Mouse (Mus musculus) embryonic fibroblast, embryonic 13.5 days (primary cell): Measurements from ENCODE around the gene Cacna2d3. TPM values are rescaled to one million over a fixed set of nuclear protein-coding genes. Genes with fewer than 3 reads are reported as not detected.

ENCODE experiments used
- H3K27ac ChIP-seq: 2 replicates; pipeline ENCODE4 v1.5.1; 2012; ENCODE audit warnings: low read length, control low read depth, inconsistent platforms; ENCODE audit not compliant: insufficient read depth
- H3K4me1 ChIP-seq: 2 replicates; pipeline ENCODE4 v1.6.1; 2011; ENCODE audit warnings: low read length; ENCODE audit not compliant: control insufficient read depth, insufficient read depth
- H3K4me3 ChIP-seq: 2 replicates; pipeline ENCODE4 v1.5.1; 2011; ENCODE audit warnings: mild to moderate bottlenecking, control low read depth, low read length; ENCODE audit not compliant: insufficient read depth
- CTCF ChIP-seq: IDR thresholded peaks from 2 replicates; pipeline ENCODE4 v1.5.1; 2011; ENCODE audit warnings: mild to moderate bottlenecking, control low read depth, low read length, moderate library complexity, borderline replicate concordance; ENCODE audit not compliant: insufficient read depth
- POLR2A ChIP-seq: IDR thresholded peaks from 2 replicates; pipeline ENCODE4 v1.6.1; 2011; ENCODE audit warnings: low read depth, mild to moderate bottlenecking, control low read depth, low read length, moderate library complexity
- polyA plus RNA-seq: library from polyadenylated mRNA; stranded (reverse); fragments of >200 nt; gene quantifications from 2 replicates; pipeline ENCODE4 v1.2.4, GENCODE M21; 2011; ENCODE audit warnings: low read depth; ENCODE audit not compliant: missing spikeins, insufficient read length

Gene Cacna2d3
- polyA plus RNA-seq, 1 experiment, result 5.3 TPM

GRCm38 (mm10) chr14:29334897-29335296 is 386.8 kb downstream of the Cacna2d3 start:
- no peak for TF ChIP-seq POLR2A
- Histone ChIP-seq H3K4me3 (no peak overlapping the region), H3K4me1 (no peaks in the 10 kb centered on the region), H3K27ac (no peak overlapping the region)

GRCm38 (mm10) chr14:29334216-29334615 is 387.4 kb downstream of the Cacna2d3 start:
- Histone ChIP-seq H3K27ac (no peak overlapping the region), H3K4me1 (no peaks in the 10 kb centered on the region)
- TF ChIP-seq CTCF, result no peak
- no peak for TF ChIP-seq POLR2A

GRCm38 (mm10) chr14:29324430-29324782 is 397.3 kb downstream of the Cacna2d3 start:
- TF ChIP-seq POLR2A (no peak), CTCF (no peak)
- Histone ChIP-seq H3K27ac (no peak overlapping the region), H3K4me3 (no peak overlapping the region), H3K4me1 (no peaks in the 10 kb centered on the region)

More at GRCm38 (mm10) chr14:29334216-29334615, 387.4 kb downstream of the Cacna2d3 start:
- no peak overlapping the region for H3K4me3 ChIP-seq

GRCm38 (mm10) chr14:29323718-29324429 is 397.8 kb downstream of the Cacna2d3 start:
- TF ChIP-seq CTCF, result no peak
- no peak for TF ChIP-seq POLR2A
- Histone ChIP-seq H3K27ac (no peak overlapping the region), H3K4me3 (no peak overlapping the region), H3K4me1 (no peaks in the 10 kb centered on the region)

- H3K27ac ChIP-seq, result no peak overlapping the region
- TF ChIP-seq CTCF (no peak), POLR2A (no peak)
- no peak overlapping the region for H3K4me3 ChIP-seq
- H3K4me1 ChIP-seq, result no peaks in the 10 kb centered on the region
Measured at GRCm38 (mm10) chr14:29313431-29313830, 408.2 kb downstream of the Cacna2d3 start.

DNA sequence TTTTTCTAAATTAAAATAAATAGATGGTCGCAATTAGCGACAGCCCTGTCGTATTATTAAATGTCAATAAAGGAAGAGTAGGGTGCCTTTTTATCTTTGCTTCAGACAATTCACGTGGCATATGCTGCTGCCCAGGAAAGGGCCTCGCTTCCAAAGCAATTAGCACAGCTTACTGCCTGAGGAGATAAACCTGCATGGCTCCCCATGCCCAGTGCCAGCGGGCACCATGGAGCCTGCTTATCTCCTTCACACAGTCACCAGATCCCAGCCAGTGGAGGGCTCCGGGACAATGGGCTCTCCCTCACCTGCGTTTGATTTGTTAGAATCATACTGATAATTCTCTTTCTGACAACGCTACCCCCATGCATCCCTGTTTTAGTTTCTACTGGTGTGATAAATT is 416.0 kb downstream of the Cacna2d3 start:
- H3K4me1 ChIP-seq, result no peaks in the 10 kb centered on the region
- TF ChIP-seq CTCF, result no peak
- no peak for TF ChIP-seq POLR2A
- H3K4me3 ChIP-seq, result no peak overlapping the region
- no peak overlapping the region for H3K27ac ChIP-seq

- no peak overlapping the region for H3K4me3 ChIP-seq
- H3K4me1 ChIP-seq, result no peaks in the 10 kb centered on the region
- H3K27ac ChIP-seq, result no peak overlapping the region
- TF ChIP-seq POLR2A, result no peak
- TF ChIP-seq CTCF, result no peak
Measured at GRCm38 (mm10) chr14:29296185-29296754, 425.4 kb downstream of the Cacna2d3 start.

DNA sequence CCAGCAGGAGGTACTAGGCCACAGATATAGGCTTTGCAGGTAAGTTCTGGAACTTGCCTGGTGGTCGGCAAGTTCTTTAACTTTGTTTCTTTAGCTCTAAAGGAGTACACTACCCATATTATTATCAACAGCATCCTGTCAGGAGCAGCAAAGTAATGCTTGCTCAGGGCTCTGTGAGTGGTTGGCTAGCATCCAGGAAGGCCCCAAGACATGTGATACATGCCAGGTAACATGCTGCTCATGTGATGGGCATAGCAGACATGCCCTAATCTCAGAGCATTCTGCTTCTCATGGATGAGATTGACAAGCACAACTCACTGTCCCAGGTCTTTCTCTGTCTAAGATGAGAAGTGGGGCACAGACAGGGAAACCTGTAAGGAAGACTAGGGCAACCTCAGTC is 442.8 kb downstream of the Cacna2d3 start:
- Histone ChIP-seq H3K27ac (no peak overlapping the region; the same call in 1 of the 2 replicates), H3K4me1 (peaks cover 2% of the 10 kb centered on the region; the same call in 1 of the 2 replicates), H3K4me3 (no peak overlapping the region)
- TF ChIP-seq POLR2A (no peak), CTCF (no peak)

DNA sequence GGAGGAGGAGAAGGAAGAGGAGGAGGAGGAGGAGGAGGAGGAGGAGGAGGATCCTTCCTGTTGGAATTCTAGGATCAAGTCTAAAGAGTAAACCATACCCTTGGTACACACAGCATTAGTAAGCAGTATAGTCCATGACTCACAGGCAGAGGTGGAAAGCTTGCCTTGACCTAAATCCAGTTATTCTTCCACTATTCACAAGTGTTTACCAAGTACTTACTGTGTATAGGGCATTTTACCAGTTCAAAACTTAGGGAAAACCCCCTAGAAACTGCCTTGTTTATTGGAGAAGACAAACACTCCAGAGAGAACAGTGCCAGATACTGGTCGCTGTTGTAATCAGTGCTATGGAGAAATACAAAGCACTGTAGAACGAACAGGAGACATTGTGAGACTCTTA is 443.3 kb downstream of the Cacna2d3 start:
- Histone ChIP-seq H3K4me3 (no peak overlapping the region), H3K27ac (no peak overlapping the region; the same call in 1 of the 2 replicates), H3K4me1 (peaks cover 2% of the 10 kb centered on the region; the same call in 1 of the 2 replicates)
- TF ChIP-seq CTCF, result no peak
- TF ChIP-seq POLR2A, result no peak

GRCm38 (mm10) chr14:29277701-29278100 is 444.0 kb downstream of the Cacna2d3 start:
- peak overlapping the region; percentile 56 for H3K27ac ChIP-seq

GRCm38 (mm10) chr14:29273890-29274289 is 447.8 kb downstream of the Cacna2d3 start:
- Histone ChIP-seq H3K4me1 (peaks cover 7% of the 10 kb centered on the region), H3K4me3 (no peak overlapping the region), H3K27ac (no peak overlapping the region)
- TF ChIP-seq CTCF, result no peak
- no peak for TF ChIP-seq POLR2A

More at GRCm38 (mm10) chr14:29277701-29278100, 444.0 kb downstream of the Cacna2d3 start:
- Histone ChIP-seq H3K4me3 (no peak overlapping the region), H3K4me1 (peaks cover 2% of the 10 kb centered on the region; the same call in 1 of the 2 replicates)
- TF ChIP-seq CTCF (no peak), POLR2A (no peak)
